Mouse (Mus musculus) cerebellum, postnatal 10 days (tissue): ENCODE measurements at regions not wholly inside any gene's neighbourhood (a gene's known extent, or its start where the extent isn't known, plus 50 kb on each side); places are given as distances from the start of the nearest gene placed in this dataset.
"Not testable (repeated sequence)": the region's sequence is repeated elsewhere in the genome, so short reads cannot be mapped to it uniquely, and the experiment has no call there.

ENCODE experiments used
- DNase-seq, 2 experiments: peaks; one replicate each; pipeline ENCODE4 v3.0.0; 2021; ENCODE audit warnings: mixed read lengths in 2 of 2

DNA sequence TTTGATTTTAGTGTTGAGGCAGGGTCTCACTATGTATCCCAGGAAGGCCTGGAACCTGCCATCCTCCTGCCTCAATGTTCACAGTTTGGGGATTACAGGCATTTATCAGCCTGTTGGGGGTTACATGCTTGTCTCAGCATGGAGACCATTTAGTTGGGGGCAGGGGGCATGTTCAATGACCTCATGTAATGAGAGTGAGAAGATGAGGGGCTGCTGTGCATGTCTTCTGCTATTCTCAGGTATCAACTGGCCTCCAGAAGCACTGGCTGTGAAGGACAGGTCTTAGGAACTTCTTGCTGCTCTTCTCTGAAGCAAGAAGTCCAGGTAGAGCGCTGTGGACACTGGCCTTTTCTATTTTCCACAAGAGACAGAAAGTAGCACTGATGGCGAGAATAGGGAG lies 350.9 kb downstream of the Plekhb2 start:
- no peak for DNase-seq

DNA sequence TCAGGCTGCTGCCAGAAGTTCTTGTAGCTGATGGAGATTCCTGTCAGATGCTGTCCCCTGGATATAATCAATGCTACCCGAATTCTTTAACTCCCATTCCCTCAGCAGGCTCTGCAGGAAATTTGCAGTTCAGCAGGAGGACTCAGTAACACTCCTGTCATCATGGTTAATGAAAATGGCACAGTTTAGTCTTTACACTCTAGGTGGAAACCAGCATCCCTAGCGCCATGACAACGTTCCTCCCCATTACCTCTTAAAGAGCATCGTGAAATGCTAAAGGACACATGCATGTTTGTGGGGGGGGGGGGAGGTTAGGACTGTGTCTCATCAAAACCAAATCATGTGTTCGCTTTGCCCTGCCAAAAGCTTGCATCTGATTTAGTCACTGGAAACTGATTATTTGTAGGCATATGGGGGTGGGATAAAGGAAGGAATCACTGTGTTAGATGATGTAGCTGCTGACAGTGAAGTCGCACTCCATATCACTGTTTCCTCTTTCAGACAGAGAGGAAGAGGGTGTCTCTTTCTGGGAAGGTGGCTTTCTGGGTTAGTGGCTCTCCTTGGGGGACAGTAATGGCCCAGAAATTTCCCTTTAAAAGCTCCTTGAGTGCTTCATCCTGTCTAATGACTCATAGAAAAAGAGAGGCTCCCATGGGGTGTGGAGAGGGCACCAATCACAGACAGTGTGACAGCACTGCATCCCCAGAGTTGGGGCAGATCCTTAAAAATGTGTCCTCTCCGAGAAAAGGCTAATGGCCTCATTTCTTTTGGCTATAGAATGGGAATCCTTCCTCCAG lies 351.5 kb downstream of the Plekhb2 start:
- peak in 1 of 2 experiments; percentile 10 for DNase-seq

DNA sequence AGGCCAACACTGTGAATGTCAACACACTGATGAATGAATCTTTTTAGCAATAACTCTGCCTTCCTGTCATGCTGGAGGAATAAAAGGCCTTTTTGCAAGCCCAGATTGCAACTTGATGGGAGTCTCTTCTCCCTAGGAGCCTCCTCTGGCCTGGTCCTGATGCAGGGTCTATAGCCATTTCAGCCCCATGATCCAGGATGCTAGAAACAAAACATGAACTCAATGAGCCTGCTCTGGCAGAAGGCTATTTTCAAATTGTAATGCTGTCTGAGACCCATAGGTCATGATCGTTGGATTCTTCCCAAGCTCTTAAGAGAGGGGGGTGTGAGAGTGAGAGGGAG lies 352.1 kb downstream of the Plekhb2 start:
- DNase-seq = peak in 1 of 2 experiments; percentile 9

DNA sequence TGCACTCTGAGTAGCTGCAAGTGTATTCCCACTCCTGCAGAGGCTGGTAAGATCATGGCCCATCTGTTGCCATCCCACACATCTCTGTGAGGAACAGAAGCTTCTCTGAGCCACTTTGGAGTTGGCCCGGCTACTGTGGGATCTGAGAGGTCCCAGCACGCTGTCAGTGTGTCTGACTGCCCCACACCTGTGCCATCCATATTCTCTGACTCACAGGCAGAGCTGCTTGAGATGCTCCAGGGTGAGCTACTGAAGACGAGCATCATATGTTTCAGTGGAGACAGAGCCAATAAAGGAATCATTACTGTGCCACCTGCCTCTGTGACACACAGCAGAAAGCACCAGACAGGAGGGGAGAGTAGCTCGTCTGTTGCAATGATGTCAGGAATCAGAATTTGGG lies 352.8 kb downstream of the Plekhb2 start:
- peak; percentile 67 to 76 for DNase-seq

DNA sequence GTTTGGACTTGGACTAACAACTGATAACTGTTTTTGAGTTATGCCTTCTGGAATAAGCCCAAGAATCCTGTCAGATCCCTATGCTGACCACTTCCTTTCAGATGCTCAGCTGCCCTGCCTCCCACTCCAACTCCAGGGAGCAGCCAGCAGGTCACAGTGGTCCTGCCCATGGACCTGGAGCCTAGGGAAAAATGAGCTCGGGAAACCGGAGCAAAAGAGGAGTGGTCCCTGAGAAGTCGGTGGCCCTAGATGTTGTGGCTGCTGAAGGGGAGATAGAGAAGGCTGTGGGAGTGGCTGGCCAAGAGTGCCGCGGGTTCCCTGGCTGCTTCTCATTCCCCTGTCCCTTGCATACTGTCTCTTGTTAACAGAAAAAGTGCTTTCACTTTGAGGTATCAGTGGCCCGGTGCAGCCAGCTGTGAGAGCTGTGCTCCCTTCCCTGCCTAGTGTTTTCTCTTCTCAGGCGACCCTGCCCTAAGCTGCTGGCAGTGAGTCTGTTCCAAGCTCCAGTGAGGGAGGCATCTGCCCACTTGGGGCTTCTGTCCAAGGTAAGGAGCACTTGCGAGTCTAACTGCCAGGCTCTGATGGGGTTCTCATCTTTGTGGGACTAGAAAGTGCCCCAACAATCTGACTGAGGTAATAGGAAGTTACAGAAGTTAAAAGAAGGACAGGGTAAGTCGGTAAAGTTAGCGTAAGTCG lies 357.2 kb downstream of the Plekhb2 start:
- DNase-seq = peak; percentile 53 to 63

DNA sequence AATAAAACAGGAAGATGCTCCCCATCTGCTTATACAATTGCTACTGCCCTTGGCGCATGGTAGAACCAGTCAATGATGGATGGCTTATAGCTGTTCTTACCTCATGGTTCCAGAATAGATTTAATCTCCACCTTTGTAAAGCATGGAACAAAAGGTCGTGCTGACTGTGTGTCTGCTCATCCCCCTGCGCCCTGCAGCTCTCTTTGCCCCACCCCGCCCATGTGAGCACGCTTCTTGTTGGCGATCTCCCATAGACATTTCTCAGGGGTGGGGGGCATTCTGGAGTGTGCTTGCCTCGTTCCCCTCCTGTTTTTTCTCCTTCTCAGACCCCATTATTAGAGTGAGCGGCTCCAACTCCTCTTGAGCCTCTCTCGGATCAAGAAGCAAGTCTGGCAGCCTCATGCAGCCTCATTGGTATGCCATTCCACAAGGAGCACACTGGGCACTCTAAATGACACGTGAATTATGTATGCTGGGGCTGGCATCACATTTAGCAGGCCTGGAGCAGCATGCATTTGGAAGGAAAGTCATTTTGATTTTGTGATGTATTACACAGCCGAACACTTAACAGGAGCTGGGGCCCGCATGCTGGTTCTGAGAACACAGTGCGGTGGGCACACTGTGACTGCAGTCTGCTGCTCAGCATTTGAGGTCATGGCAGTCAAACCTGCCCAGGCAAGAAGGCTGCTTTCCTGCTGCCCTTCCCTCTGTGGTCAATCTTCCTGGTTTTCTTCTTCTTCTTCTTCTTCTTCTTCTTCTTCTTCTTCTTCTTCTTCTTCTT lies 362.5 kb downstream of the Plekhb2 start:
- peak; percentile 48 to 64 for DNase-seq

DNA sequence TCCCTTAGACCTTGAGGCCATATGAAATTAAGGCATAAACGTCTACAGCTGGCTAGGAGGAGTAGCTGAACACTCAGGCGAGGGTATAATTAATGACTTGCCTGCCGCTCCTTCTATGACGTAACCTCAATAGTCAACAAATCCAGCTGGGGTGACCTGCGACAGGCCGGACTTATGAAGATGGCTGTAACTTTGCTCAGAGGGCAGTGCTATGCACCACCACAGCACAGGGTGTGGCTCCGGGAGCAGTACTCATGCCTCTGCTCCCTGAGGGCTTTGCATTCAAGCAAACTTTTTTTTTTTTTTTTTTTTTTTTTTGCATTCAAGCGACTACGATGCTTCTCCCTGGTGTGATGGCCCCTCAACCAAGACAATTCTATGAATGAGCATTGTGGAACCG lies 364.1 kb downstream of the Plekhb2 start:
- DNase-seq = no peak

DNA sequence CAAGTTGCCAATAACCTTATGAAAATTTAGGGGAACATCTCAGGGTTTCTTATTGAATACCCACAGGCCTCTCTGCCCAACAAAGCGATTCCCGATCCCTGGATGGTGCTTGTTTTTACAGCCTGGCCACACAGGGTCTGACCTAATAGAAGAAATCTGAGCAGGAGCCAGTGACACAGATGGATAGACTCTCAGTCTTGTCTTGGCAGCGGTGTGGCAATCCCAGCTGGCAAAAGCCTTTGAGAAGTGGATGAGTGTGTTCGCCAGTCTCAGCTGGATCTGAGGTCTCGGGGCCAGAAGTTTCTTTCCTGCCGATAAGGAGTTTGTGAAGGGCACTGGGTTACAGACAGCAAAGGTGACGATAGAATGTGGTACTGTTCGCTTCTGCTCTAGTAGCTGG lies 366.6 kb downstream of the Plekhb2 start:
- peak; percentile 87 to 90 for DNase-seq

DNA sequence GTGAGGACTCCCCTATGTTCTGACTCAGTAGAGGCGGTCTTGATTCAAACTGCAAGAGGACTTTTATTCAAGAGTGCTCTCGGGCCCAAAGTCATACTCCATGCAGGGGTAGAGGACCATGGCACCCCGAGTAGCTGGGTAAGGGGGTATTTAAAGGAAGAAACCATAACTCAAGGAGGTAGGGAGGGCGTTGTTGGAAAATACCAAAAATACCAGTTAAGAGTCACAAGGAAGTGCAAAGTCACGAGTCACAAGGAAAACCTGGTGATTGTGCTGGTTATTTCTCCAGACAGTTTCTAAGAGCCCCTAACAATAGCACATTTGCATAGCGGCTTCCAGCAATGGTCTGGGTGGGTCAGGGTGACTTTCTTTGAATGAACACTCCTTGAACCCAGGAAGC lies 370.4 kb downstream of the Plekhb2 start:
- DNase-seq = not testable (repeated sequence)

DNA sequence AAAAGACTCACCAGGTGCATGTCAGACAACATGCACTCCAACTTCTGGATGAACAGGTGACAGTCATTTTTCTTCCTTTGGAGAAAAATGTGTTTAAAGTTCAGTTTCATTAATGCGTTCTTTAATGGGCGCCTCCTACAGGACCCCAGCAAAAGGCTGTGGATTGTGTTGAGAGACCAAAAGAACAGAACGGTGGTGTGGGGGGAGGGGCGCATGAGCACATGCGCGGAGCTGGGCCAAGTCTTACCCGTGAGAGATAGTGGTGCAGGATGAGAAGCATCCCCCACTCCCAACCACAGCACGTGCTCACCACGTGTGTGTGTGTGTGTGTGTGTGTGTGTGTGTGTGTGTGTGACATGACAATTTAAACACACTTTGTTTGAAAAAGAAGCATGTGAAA lies 371.0 kb downstream of the Plekhb2 start:
- DNase-seq = peak; percentile 31 to 42

DNA sequence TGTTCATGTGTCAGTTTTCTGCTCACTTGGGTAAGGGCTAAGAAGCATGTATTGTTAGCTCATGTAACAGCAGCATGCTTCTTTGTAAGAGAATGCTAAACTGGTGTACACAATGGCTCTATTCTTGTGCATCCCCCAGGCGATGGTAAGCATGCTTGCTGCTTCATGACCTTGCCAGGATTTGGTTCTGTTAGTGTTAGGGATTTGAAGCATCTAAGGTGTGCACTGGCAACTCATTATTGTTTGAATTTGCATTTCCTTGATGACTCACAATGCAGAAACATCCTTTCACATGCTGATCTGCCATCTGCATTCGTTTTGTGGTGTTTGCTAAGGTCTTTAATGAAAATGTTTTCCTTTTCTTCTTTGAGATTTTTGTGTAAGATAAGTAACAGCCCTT lies 382.8 kb downstream of the Plekhb2 start:
- DNase-seq = no peak

DNA sequence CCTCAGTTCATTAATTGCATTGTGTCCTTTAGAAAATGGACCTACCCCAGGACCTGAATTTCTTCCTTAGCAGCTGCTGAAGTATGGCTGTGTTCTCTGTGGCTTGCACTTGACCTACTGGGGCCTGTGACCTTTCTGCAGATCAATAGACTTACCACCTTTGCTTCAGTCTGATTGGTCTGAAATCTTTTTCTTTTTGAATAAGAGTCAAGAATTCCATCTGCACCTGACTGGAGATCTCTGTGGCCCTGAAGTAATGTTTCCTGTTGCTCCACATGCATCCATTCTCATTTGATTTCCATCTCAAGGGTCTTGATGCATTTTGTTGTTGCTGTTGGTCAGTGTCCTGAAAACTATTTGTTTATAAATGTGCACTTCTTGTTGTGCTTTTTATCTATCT lies 388.4 kb downstream of the Plekhb2 start:
- DNase-seq = no peak

DNA sequence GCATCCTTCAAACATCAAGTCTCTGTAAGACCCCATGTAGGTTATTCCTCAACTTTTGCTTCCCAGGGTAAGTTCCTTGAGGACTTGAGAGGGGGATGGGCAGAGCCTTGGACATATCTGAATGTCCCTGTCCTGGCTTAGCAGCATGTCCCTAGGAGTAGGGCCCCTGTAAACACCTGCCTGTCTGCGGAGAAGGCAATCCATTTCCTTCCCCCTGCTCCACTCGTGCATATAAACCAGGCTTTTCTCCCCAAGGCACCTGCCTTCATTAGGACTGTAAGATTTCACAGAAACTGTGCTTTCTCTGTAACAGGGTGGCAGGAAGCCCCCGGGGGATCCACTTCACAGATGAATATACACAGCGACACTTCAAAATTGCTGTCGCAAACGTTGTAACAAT lies 393.1 kb downstream of the Plekhb2 start:
- DNase-seq = no peak

DNA sequence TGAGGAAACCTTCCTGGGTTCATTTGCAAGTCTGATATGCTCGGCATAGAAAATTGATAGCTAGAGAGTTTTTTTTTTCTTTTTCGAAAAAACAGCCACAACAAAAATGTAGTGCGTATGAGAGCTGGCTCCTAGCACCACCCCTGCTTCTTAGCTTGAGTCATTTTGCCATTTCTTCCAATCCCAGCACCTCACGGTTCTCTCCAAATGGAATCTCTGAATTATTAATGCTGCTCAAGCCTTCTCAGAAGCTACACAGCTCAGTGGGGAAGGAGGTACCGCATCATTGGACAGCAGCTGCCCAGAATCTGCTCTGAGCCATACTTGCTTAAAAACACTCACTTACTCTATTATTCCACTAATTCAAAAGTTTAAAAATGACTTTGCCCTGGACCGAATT lies 393.6 kb downstream of the Plekhb2 start:
- no peak for DNase-seq

DNA sequence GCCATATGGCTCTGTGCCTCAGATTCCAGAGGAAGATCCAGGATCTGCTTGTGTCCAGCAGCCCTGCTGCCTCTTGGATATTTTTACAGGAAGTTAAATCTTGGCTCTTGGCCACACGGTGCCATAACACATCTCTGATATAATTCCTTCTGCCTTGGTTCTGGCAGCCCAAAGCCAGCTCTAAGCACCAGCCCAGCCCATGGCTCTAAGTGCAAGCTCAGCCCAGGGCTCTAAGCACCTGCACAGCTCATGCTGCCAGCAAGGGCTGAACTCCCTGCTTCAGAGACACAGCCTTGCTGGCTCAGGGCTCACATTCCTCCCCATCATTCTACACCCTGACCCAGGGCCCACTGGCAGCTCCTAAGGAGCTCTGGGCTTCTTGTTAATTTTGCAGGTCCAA lies 415.3 kb downstream of the Plekhb2 start:
- peak; percentile 60 to 61 for DNase-seq

DNA sequence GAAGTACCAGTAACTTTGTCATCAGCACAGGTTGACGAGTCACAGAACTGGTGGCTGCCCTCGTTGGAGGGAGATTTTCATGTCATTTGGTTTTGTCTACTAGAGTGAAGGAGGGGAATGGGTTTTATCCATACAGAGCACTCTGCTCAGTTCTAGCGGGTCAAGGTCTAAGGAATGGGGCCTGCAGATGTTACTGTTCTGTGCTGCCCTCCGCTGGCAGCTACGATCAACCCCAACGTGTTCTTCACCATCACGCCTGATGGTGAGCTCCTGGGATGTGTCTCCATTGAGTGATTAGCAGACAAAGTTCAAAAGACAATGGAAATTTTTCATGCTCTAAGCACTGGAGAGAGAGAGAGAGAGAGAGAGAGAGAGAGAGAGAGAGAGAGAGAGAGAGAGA lies 416.9 kb downstream of the Plekhb2 start:
- peak; percentile 46 to 62 for DNase-seq

DNA sequence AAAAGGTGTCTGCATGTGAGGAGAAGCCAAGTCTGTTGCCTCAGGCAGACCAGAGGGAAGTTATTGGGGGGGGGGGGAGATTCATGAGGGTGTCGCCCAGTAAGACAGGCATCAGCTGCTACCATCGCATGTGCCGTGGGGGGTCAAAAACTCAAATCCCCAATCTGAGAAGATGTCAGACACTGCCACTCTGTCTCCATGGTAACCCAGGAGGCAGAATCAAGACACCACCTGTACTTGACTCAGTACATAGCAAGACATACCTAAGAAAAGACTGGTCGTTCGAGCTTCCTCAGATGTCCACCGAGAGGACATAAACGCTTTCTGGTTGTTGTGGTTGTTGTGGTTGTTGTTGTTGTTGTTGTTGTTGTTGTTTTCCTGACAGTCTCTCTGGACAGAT lies 418.1 kb downstream of the Plekhb2 start:
- DNase-seq = peak in 1 of 2 experiments; percentile 8

DNA sequence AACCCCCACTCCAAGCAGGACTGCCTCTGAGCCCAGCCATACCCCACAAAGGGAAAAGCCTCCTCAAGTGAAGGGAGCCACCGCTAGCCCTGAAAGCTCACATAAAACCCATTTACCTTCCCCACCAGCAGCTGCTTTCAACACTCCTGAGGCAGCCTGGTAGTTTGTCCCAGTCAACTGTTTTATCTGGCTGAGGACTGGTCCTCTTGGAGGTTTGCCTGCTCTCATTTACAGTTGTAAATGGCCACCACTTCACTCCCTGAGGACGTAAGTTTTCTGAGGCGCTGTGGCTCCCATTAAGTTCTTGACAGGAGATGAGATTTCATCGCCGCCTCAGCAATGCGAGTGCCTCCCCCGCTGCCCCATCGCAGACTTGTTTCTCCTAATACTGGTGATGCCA lies 425.2 kb downstream of the Plekhb2 start:
- DNase-seq = no peak
